Mouse (Mus musculus) embryo, embryonic 9.5 days (tissue): ENCODE measurements at regions not wholly inside any gene's neighbourhood (a gene's known extent, or its start where the extent isn't known, plus 50 kb on each side); places are given as distances from the start of the nearest gene placed in this dataset.

Experiments used
- DNase-seq: peaks from one replicate; pipeline ENCODE4 v3.0.0-alpha.2; 2017; ENCODE audit errors: extremely low spot score

DNA sequence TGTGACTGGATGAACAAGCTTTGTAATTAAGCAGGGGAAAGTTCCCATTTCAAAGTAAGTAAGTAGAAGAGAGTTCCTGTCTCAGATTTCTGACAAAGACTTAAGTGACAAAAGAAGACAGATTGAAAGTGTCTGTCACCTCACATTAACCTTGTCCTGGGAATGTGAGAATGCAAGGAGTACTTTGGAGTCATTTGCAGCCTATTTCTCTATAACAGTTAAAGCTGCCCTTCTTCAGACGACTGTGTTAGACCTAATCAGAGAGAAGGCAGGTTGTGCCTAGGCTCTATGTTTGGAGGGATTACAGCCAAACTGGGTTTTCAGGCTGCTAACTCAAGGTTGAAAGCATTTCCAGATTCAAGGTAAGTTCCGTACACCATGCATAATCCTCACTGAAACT, 446.5 kb downstream of the Pdgfc start:
- no peak for DNase-seq

- DNase-seq: no peak
Measured at GRCm38 (mm10) chr3:81483363-81483762, 447.1 kb downstream of the Pdgfc start.

- no peak for DNase-seq
Measured at GRCm38 (mm10) chr3:81505316-81505715, 427.1 kb upstream of the Ctso start.

- DNase-seq: no peak
Measured at GRCm38 (mm10) chr3:81508611-81509010, 423.8 kb upstream of the Ctso start.

GRCm38 (mm10) chr3:81521804-81522203, 410.6 kb upstream of the Ctso start:
- DNase-seq: no peak

- no peak for DNase-seq
Measured at GRCm38 (mm10) chr3:81530872-81531271, 401.5 kb upstream of the Ctso start.

- DNase-seq: peak; percentile 39
Measured at GRCm38 (mm10) chr3:81535448-81536205, 396.8 kb upstream of the Ctso start.

DNA sequence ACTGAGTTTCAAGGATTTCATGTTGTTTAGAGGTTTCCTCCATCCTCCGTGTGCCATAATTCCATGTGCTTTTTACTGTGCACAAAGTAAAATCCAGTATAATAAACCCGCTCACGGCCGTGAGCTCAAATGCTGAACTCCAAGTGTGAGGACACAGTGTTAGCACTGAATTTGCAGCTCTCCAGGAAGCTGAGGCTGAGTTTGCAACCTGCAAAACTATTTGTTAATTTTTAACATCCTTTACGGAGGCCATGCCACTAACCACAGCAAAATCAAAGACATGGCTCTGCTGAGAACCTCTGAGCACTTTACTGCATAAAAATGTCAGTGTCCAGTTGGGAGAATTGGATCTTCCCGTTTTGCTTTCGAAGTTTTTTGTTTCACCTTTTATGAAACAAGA, 377.6 kb upstream of the Ctso start:
- DNase-seq: no peak

DNA sequence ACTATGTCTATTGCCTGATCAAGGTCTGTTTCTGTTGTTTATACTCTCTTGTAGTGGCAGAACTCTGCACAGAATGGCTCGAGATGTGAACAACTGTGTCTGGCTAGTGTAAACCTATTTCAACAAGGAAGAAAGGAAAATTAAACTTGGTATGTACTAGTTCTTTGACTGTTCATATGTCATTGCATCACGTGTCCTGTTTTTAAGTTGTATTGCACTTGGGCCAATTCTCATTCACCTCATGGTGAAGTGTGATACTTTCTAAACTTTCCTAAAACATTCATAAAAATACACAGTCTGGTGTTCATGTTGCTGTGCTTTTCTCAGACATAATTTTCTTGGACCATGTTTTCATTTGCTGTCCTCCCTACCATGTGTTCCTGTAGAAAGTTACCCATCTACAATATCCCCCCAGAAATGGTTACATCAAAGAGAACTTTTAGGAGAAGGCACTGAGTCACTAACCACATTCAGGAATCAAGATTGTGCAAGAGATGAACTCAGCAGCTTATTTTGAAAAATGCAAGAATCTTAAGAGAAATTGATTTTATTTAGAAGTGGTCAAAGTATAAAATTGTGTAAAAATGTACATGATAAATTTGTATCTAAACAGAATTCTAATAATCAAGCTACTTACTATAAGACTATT, 369.7 kb upstream of the Ctso start:
- DNase-seq: no peak

DNA sequence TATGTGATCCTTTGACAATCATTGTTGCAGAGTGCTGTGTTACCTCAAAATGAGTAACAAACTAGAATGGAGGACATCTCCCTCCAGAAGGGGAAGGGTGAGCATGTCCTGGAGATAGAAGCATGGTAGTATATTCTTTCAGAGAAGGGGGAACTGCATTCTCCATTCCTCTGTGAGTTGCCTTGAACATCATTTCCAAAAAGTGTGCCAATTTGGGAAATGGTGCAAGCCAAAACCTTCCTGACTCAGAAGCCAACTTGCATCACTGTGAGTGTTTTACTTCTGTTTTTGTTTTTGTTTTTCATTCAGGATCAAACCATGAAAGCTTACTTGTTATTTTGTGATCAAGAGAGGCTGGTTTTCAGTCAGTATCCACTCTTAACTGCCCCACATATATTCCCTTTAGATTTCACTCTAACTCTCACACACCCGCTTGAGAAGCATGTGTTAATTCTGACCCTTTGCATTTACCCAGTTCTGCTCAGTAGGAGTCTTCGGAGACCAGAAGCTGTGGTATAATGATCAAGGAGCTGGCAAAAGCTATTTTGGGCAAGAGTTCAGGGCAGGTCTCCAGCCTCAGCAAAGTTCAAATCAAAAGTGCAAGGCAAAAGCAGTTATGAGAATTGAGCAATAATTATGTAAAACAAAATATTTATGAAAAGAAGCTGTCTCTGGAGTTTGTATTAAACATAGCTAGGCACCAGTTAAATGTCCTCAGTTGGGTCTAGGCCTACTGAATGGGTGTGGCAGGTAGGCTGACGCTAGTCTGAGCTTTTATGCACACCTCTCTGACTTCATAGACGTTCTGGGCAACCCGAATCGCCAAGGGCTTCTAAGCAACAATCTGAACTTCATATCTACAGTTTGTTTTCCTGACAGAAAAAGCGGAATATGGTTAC, 368.3 kb upstream of the Ctso start:
- no peak for DNase-seq

GRCm38 (mm10) chr3:81564757-81565063, 367.7 kb upstream of the Ctso start:
- no peak for DNase-seq

DNA sequence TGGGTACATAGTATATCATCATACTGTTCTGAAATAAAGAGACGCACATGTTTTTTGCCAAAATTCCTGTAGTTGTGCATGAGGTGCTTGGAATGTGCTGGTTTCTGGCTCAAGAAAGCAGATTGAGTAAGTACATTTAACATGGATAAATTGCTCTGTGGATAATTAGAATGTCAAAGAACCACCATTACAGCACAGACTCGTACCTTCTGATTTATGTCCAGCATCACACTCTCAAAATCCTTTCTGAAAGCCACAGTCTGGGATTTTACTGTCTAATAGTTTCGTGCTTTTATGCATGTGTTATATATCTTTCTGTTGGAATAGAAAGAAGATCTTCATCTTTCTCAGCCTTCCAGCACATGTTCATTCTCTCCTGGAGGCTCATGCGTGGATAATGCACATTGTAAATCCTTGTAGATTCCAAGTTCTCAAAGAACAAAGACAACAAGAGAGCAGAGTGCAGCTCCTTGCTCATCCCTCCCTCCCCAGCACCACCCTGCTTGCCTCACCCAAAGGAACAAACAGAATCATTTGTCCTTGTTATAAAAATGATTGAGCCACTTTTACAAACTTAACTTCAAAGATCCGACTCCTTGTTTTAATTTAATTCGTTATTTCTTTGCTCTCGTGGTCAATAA, 348.9 kb upstream of the Ctso start:
- DNase-seq: no peak

DNA sequence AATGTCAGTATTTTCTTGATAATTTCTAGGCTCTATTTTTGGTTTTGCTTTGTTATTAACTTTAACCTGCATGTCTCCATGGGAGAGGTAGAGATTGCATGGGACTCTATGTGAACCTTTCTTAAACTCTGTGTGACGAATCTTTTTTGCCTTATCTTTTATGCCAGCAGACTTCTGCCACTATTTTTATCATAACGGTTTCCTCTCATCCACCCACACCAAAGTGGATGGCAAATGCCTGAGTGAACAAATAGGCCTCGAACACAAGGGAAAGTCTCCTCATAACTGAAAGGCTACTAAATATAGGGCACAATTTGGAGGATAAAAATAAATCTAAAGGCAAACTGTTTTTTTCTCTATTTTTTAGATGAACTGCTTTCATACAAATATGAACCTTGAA, 343.3 kb upstream of the Ctso start:
- DNase-seq: no peak

DNA sequence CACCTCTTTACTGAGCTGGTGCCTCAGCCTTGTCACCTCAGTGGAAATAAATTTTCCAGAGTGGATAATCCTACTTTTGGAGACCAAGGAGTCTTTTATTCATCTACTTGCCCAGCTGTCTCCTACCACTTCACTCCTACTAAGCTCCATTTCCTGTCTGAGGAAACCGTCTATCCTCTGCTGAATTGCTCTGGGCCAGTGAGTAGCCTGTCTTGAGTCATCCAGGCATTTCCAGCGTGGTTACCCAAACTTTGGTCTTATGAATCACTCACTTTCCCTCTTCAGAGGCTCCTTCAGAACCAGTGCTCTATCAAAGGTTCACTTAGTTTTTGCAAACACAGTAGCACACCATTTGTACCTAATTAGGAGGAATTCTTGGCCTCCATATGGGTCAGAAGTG, 303.2 kb upstream of the Ctso start:
- DNase-seq: no peak

- no peak for DNase-seq
Measured at GRCm38 (mm10) chr3:81658490-81658889, 273.9 kb upstream of the Ctso start.

GRCm38 (mm10) chr3:81661620-81662019, 270.8 kb upstream of the Ctso start:
- peak; percentile 15 for DNase-seq

- no peak for DNase-seq
Measured at GRCm38 (mm10) chr3:81666262-81666661, 266.1 kb upstream of the Ctso start.

DNA sequence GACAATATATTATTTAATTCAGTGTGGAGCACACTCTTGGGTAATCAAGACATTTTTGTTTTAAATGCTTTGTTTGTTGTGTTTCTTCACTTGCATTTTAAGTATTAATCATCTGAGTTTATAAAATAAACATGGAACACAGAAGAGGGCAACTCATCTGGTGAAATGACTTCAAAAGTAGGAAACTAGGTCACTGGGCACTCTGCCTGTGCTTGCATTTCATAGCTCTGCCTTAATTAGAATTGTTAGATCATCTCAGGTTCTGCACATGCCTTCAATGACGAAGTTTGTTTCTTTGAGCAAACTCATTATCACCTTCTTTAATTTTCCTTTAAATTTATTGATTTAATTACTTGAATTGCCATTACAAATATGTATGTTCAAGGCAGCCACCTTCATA, 255.8 kb upstream of the Ctso start:
- no peak for DNase-seq

- DNase-seq: no peak
Measured at GRCm38 (mm10) chr3:81701974-81702697, 230.3 kb upstream of the Ctso start.

DNA sequence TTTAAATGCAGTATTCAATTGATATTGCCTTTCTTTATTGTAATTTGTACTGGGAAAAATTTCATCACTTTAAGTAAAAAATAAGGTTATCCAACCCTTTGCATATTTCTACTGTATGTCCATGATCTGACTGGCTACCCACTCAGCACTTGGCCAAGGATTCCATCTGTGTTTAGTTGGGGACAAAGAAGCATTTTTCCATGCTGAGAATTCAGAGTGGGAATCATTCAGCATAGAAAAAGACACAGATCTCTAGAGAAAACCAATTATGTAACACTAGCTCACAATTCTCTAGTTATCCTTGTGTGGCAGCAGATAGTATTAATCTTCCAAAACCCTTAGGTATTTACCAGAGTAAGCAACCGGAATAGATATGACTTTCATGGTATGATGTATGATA, 213.5 kb upstream of the Ctso start:
- no peak for DNase-seq

- no peak for DNase-seq
Measured at GRCm38 (mm10) chr3:81735463-81735862, 196.9 kb upstream of the Ctso start.

- no peak for DNase-seq
Measured at GRCm38 (mm10) chr3:81736838-81737237, 195.6 kb upstream of the Ctso start.
